Mouse (Mus musculus): ENCODE data around the gene Foxn1.

The Foxn1 gene

GRCm38 (mm10) chr11:78386508-78387043 is at the start of gene Foxn1:
Gene Foxn1, minus strand, starts transcription at chr11:78386558.
- DNase-seq (ENCODE audit: low read depth, low spot score) = no peak

DNA sequence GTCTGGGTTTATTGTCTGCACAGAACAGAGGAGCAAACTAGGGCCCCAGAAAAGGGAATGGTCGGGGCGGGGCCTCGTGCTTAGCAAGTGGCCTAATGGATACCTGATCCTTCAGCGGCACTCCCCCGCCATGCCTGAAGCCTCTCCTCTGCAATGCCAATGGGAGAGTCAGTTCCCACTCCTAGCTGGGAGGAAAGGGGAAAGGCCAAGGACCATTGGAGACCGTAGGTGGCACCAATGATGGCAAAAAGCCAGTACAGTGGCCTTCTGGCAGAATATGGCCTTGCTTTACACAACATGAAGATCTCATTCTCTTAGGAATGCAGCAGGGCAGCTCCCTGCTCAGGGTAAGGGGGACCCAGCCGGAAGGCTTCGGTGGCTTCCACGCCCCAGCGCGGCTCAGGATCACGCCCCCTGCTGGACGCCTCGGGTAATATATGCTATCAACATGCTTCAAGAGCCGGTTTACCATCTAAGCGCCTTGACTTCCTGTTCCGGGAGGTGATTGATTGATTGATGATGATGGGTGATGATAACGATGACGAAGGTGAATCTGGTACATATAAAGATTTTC is 49.5 kb upstream of the Foxn1 start:
- DNase-seq (ENCODE audit: low read depth, low spot score) = peak; percentile 72

DNA sequence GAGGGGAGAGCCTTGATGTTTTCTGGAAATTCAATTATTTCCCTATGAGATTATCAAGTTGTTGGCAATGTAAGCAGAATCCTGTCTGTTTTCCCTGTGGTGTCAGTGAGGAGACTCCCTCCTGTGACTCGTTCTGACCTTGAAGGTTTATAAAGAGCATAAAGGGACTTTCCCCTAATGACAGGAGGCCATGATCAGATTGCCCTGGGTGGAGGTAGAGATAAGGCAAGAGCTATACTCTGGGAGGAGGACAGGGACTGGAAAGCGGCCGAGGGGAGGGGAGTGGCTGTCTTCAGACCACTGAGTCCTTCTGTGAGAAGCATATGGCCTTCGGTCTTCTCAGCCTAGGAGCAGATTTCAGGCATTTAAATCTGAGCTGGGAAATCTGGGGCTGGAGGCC is 47.7 kb upstream of the Foxn1 start:
- DNase-seq (ENCODE audit: low read depth, low spot score) = no peak

DNA sequence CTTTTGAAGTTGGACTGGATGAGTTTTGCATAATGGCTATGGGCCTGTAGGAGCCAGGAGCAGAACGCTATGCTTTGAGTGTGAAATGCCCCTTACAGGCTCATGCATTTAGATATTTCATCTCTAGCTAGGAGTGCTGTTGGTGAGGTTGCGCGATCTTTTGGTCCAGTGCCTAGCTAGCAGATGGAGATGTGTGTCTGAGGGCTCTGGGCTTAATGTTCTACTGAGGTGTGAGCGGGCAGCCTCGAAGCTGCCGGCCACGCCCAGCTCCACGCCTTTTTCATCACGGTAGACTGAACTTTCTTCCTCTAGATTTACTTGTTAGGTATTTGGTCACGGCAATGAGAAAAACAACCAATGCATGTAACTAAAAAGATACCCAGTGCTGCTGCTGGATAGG is 44.8 kb upstream of the Foxn1 start:
- no peak for DNase-seq (ENCODE audit: low read depth, low spot score)

GRCm38 (mm10) chr11:78430195-78430878 is 44.0 kb upstream of the Foxn1 start:
- no peak for DNase-seq (ENCODE audit: low read depth, low spot score)

- DNase-seq (ENCODE audit: low read depth, low spot score) = no peak
These were observed 42.0 kb upstream of the Foxn1 start for GRCm38 (mm10) chr11:78428309-78428708.

- no peak for DNase-seq (ENCODE audit: low read depth, low spot score)
These were observed 41.3 kb upstream of the Foxn1 start for GRCm38 (mm10) chr11:78427655-78428054.

GRCm38 (mm10) chr11:78425572-78425971 is 39.2 kb upstream of the Foxn1 start:
- no peak for DNase-seq (ENCODE audit: low read depth, low spot score)

GRCm38 (mm10) chr11:78424352-78424751 is 38.0 kb upstream of the Foxn1 start:
- no peak for DNase-seq (ENCODE audit: low read depth, low spot score)

GRCm38 (mm10) chr11:78422055-78422819 is 35.9 kb upstream of the Foxn1 start, which contains the start of gene Slc13a2:
Gene Slc13a2, minus strand, starts transcription at chr11:78422217.
- DNase-seq (ENCODE audit: low read depth, low spot score) = no peak

- DNase-seq (ENCODE audit: low read depth, low spot score) = no peak
These were observed 35.0 kb upstream of the Foxn1 start for GRCm38 (mm10) chr11:78421201-78422009.

DNA sequence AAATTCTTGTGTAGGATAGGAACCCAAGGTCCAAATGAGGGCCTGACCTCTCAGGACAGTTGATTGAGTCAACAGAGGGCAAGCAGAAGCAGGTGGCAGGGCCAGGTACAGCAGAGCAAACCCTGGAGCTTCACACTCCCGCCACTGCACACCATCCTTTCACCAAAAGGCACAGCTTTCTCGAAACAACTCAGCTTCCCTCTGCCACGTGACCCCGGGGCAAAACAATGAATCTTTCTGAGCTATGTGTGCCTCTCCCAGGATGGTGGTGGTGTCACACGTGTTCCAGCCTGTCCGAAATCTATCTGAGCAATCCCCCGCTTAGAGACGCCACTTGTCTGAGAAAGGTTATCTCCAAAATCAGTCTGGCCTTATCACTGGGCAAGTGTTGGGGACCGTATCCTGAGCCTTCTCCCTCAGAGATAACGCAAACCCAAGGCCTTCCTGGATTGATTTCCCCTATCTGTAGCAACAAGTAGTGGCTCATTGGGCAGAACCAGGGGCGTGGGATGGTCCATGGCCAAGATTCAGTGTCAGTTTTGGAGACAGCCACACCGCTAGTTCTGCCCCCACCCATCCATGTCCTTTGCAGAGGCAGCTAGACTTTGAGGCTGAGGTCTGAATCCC is 34.0 kb upstream of the Foxn1 start:
- DNase-seq (ENCODE audit: low read depth, low spot score) = no peak

DNA sequence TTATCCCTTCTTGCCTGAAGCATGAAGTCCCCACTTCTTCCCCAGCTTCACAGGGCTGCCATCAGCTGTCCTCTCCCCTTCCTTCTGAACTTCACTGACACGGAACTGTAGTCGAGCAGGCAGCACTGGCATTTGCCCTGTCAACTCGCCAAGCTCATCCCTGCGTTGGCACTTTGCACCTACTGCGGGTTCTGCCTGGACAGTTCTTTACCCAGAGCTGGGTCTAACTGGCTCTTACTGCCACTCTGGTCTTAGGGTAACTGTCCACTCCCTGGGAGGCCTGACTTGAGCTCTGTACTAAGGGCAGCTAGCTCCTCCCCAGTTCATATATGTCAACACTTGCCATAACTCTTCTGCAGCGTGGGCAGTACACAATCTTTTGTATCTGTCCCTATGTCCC is 30.5 kb upstream of the Foxn1 start:
- no peak for DNase-seq (ENCODE audit: low read depth, low spot score)

DNA sequence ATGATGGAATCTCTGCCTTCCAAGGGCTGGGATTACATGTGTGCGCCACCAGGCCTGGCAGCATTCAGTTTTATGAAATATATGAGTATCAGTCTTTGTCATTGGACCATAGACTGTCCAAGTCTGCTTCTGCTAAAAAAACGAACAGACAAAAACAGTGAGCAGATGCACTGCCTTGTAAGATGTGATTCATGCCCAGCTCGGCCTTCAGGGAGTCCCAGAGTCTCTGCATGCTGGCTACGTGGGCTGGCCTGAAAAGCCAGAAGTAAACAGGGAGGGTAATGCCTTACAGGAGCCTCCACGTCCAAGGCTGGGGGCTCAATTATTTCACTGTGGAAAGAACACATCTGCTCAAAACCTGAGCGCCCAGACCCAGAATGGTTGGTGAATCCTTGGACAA is 26.5 kb upstream of the Foxn1 start:
- no peak for DNase-seq (ENCODE audit: low read depth, low spot score)

DNA sequence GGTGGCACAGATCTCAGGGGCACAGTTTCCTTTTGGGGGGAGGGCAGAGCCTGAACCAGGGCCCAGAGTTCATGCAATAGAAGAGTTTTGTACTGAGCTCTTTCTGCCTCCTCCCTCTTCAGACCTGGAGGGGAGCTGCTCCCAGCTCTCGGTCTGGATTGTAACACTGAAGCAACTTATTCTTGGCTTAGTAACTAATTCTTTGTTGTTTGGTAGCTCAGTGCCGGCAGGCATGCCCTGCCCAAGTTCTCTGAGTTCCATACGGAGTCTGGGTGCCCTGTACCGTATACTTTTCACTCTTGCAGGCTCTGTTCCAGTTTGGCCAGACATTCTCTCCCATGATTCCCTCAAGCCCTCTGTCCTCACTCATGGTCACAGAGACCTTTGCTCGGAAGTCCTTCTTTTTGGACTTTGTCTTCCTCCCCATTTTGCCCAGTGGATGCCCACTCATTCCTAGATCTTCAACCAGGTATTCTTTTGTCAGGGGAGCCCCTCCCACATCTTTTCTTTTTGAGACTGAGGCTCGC is 26.0 kb upstream of the Foxn1 start:
- DNase-seq (ENCODE audit: low read depth, low spot score) = no peak

- DNase-seq (ENCODE audit: low read depth, low spot score) = no peak
These were observed 25.4 kb upstream of the Foxn1 start for GRCm38 (mm10) chr11:78411606-78412323.

- DNase-seq (ENCODE audit: low read depth, low spot score) = no peak
These were observed 22.2 kb upstream of the Foxn1 start for GRCm38 (mm10) chr11:78408256-78409240.

- no peak for DNase-seq (ENCODE audit: low read depth, low spot score)
These were observed 15.7 kb upstream of the Foxn1 start for GRCm38 (mm10) chr11:78402062-78402461.

- no peak for DNase-seq (ENCODE audit: low read depth, low spot score)
These were observed 15.1 kb upstream of the Foxn1 start for GRCm38 (mm10) chr11:78401469-78401868.
